Comparison of ENCODE assay signal across 27 mouse cellular contexts in the genomic region with DNA sequence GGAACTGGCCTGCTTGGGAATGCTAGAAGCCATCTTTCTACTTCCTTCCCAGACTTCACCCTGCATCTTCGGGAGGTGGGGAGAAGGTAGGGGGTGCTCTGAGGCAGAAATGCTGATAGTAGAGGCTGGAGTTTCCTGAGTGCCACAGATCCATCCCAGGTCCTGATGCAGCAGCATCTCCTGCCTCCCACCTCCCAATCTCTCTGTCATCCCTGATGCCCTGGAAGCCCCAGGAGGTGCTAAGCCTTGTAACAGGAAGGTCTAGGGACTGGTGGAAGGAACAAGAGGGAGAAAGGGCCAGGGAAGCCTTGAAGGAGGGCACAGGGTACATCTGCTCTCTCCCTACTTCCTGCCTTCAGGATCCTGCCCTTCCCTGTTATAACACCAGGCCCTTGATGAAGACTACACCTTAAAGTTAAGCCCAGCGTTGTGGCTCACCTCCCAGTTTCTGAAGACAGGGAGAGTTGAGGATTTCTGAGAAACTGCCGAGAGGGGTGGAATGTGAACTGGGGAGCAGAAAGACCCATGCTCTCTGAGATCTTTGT. TPM values are rescaled to one million over a fixed set of nuclear protein-coding genes. Genes with fewer than 3 reads are reported as not detected.
A peak's percentile ranks its signal among the peaks of the same experiment; 100 is the strongest.
DNase-seq lines count a peak whose midpoint lies in the region; ATAC-seq lines count a peak whose summit lies in the region.
"Had no signal": no experiment of that assay in that cellular context is flagged by ENCODE, and none has a peak within 500 bp of the region (broad histone marks: within the 10 kb centered on the region; RNA-seq: fewer than 3 reads in every experiment).

No protein-coding gene starts in this region.

- no peak overlapping the region for H3K4me3 ChIP-seq in midbrain, embryonic 11.5 days (ENCODE audit: low read depth, low read length)
- no peak overlapping the region for H3K4me3 ChIP-seq in midbrain, embryonic 15.5 days
- peak overlapping the region; percentile 46 for H3K4me3 ChIP-seq in hindbrain, embryonic 14.5 days (replicated peaks; ENCODE audit: low read length)
- peak overlapping the region; percentile 42; the same call in 1 of the 2 replicates for H3K4me3 ChIP-seq in limb, embryonic 12.5 days (replicated peaks)
- peak overlapping the region; percentile 57 for H3K4me3 ChIP-seq in neural tube, embryonic 15.5 days (replicated peaks)
- H3K4me3 ChIP-seq: heart, embryonic 15.5 days; layer of hippocampus, adult 2 months; limb, embryonic 15.5 days; megakaryocyte, embryonic 14.5 days had no signal

- H3K9me3 ChIP-seq in midbrain, embryonic 11.5 days (ENCODE audit: control insufficient read depth, low read length) = no peaks in the 10 kb centered on the region
- no peaks in the 10 kb centered on the region for H3K9me3 ChIP-seq in midbrain, embryonic 15.5 days
- H3K9me3 ChIP-seq in hindbrain, embryonic 14.5 days (ENCODE audit: control insufficient read depth, low read length) = no peaks in the 10 kb centered on the region
- H3K9me3 ChIP-seq in limb, embryonic 12.5 days = no peaks in the 10 kb centered on the region
- H3K9me3 ChIP-seq in neural tube, embryonic 15.5 days (replicated peaks) = no peaks in the 10 kb centered on the region
- H3K9me3 ChIP-seq: heart, embryonic 15.5 days; limb, embryonic 15.5 days; megakaryocyte, embryonic 14.5 days had no signal

- peaks cover 8% of the 10 kb centered on the region for H3K4me1 ChIP-seq in midbrain, embryonic 11.5 days (ENCODE audit: control insufficient read depth, insufficient read depth, low read length)
- H3K4me1 ChIP-seq in midbrain, embryonic 15.5 days = peaks cover 23% of the 10 kb centered on the region
- 0 out of 2 replicates have a peak, but pooled peaks cover 6% of the 10 kb centered on the region for H3K4me1 ChIP-seq in hindbrain, embryonic 14.5 days (replicated peaks; ENCODE audit: control insufficient read depth, insufficient read depth, low read length)
- peaks cover 34% of the 10 kb centered on the region for H3K4me1 ChIP-seq in limb, embryonic 12.5 days (replicated peaks)
- peaks cover 60% of the 10 kb centered on the region for H3K4me1 ChIP-seq in neural tube, embryonic 15.5 days

- H3K36me3 ChIP-seq in midbrain, embryonic 11.5 days (ENCODE audit: control insufficient read depth, insufficient read depth, low read length) = no peaks in the 10 kb centered on the region
- no peaks in the 10 kb centered on the region for H3K36me3 ChIP-seq in midbrain, embryonic 15.5 days (replicated peaks)
- no peaks in the 10 kb centered on the region for H3K36me3 ChIP-seq in hindbrain, embryonic 14.5 days (replicated peaks; ENCODE audit: control insufficient read depth, insufficient read depth)
- no peaks in the 10 kb centered on the region for H3K36me3 ChIP-seq in limb, embryonic 12.5 days
- no peaks in the 10 kb centered on the region for H3K36me3 ChIP-seq in neural tube, embryonic 15.5 days
- H3K36me3 ChIP-seq: heart, embryonic 15.5 days; limb, embryonic 15.5 days had no signal

- no peak for ATAC-seq in midbrain, embryonic 11.5 days (ENCODE audit: low FRiP score)
- ATAC-seq in midbrain, embryonic 15.5 days (replicated peaks) = no peak
- ATAC-seq in hindbrain, embryonic 14.5 days (ENCODE audit: low FRiP score) = no peak
- ATAC-seq in limb, embryonic 12.5 days (ENCODE audit: insufficient number of reproducible peaks, insufficient read depth, low FRiP score, low TSS enrichment, low read depth) = no peak
- no peak for ATAC-seq in neural tube, embryonic 15.5 days (ENCODE audit: low FRiP score)
- ATAC-seq: activated CD4-positive, CD25-positive, alpha-beta regulatory T cell, adult 4 months; forebrain, embryonic 16.5 days; intestine, embryonic 16.5 days; midbrain, embryonic 16.5 days had no signal

- H3K9ac ChIP-seq in midbrain, embryonic 11.5 days (ENCODE audit: low read length) = no peak overlapping the region
- H3K9ac ChIP-seq in midbrain, embryonic 15.5 days = no peak overlapping the region
- peak overlapping the region; percentile 78 for H3K9ac ChIP-seq in hindbrain, embryonic 14.5 days
- H3K9ac ChIP-seq in limb, embryonic 12.5 days (replicated peaks) = no peak overlapping the region
- peak overlapping the region; percentile 72 for H3K9ac ChIP-seq in neural tube, embryonic 15.5 days (replicated peaks)
- H3K9ac ChIP-seq: heart, embryonic 15.5 days; limb, embryonic 15.5 days; liver, embryonic 14.5 days; lung, embryonic 14.5 days had no signal

- no peak overlapping the region for H3K4me2 ChIP-seq in midbrain, embryonic 11.5 days
- no peak overlapping the region for H3K4me2 ChIP-seq in midbrain, embryonic 15.5 days
- peak overlapping the region; percentile 54 for H3K4me2 ChIP-seq in hindbrain, embryonic 14.5 days (replicated peaks)
- no peak overlapping the region; the same call in 1 of the 2 replicates for H3K4me2 ChIP-seq in limb, embryonic 12.5 days
- peak overlapping the region; percentile 66 for H3K4me2 ChIP-seq in neural tube, embryonic 15.5 days
- H3K4me2 ChIP-seq: heart, embryonic 15.5 days; lung, embryonic 14.5 days had no signal

- peak; percentile 91 for DNase-seq in midbrain, embryonic 11.5 days (ENCODE audit: low spot score, missing footprints)
- no peak for DNase-seq in hindbrain, embryonic 14.5 days (ENCODE audit: low spot score)
- no peak for DNase-seq in heart, postnatal 10 days
- no peak for DNase-seq in cerebellum, adult 9-10 months
- DNase-seq: adrenal gland, adult 8-10 months; cerebellum, adult 11-12 months; cerebellum, postnatal 14 days; embryo, embryonic 11 days; heart, postnatal 4 days; kidney, postnatal 25 days; lung, embryonic 14.5 days; right cerebral cortex, adult 18-20 months; right cerebral cortex, postnatal 4 days had no signal

- intact Hi-C loops in heart, postnatal 10 days (cut with DNase I) = loop anchor here (5.0 kb wide), 1 partner anchor 65 kb away; no protein-coding TSS in a partner anchor

- peaks cover 98% of the 10 kb centered on the region for H3K27me3 ChIP-seq in midbrain, embryonic 11.5 days (ENCODE audit: control insufficient read depth, insufficient read depth, low read length)
- H3K27me3 ChIP-seq in midbrain, embryonic 15.5 days (replicated peaks) = peaks cover 87% of the 10 kb centered on the region
- peaks cover 88% of the 10 kb centered on the region for H3K27me3 ChIP-seq in hindbrain, embryonic 14.5 days (ENCODE audit: control insufficient read depth, insufficient read depth, low read length)
- H3K27me3 ChIP-seq in limb, embryonic 12.5 days = peaks cover 99% of the 10 kb centered on the region
- peaks cover 61% of the 10 kb centered on the region for H3K27me3 ChIP-seq in neural tube, embryonic 15.5 days (replicated peaks)

- 0% methylated on average over 3 of the region's 3 CpGs for WGBS in midbrain, embryonic 11.5 days
- WGBS in midbrain, embryonic 15.5 days = 5% methylated on average over 3 of the region's 3 CpGs
- WGBS in hindbrain, embryonic 14.5 days = 3% methylated on average over 3 of the region's 3 CpGs
- WGBS in limb, embryonic 12.5 days = 11% methylated on average over 3 of the region's 3 CpGs
- 5% methylated on average over 3 of the region's 3 CpGs for WGBS in neural tube, embryonic 15.5 days

- H3K27ac ChIP-seq in midbrain, embryonic 11.5 days (ENCODE audit: low read depth, low read length) = no peak overlapping the region
- no peak overlapping the region for H3K27ac ChIP-seq in midbrain, embryonic 15.5 days
- H3K27ac ChIP-seq in hindbrain, embryonic 14.5 days = peak overlapping the region; percentile 96
- no peak overlapping the region for H3K27ac ChIP-seq in limb, embryonic 12.5 days
- peak overlapping the region; percentile 96 for H3K27ac ChIP-seq in neural tube, embryonic 15.5 days (replicated peaks)
- H3K27ac ChIP-seq: heart, embryonic 15.5 days; layer of hippocampus, adult 2 months; limb, embryonic 15.5 days; liver, embryonic 14.5 days had no signal

RNA-seq across cellular contexts. Expression of a gene that starts 2.1 kb away (rescaled TPM):
- polyA plus RNA-seq in midbrain, embryonic 11.5 days (2014; fragmentation: Nextera tagmentation; extraction: Ambion mirVana) = not detected in 2 replicates
- 0.06 and 0.09 TPM in 2 replicates for polyA plus RNA-seq in midbrain, embryonic 15.5 days (2015; fragmentation: Nextera tagmentation; extraction: Ambion mirVana)
- 18.5 and 20.4 TPM in 2 replicates for polyA plus RNA-seq in hindbrain, embryonic 14.5 days (2014; fragmentation: Nextera tagmentation; extraction: Ambion mirVana)
- 2.8 and 3.1 TPM in 2 replicates for polyA plus RNA-seq in limb, embryonic 12.5 days (2016; fragmentation: Nextera tagmentation; extraction: Ambion mirVana)
- polyA plus RNA-seq in neural tube, embryonic 15.5 days (2015; fragmentation: Nextera tagmentation; extraction: Ambion mirVana) = 10.9 and 16.9 TPM in 2 replicates
- total RNA-seq in heart, postnatal 10 days (2021) = not detected
- total RNA-seq: adrenal gland, adult 8-10 months; heart, postnatal 4 days; layer of hippocampus, adult 2 months; layer of hippocampus, postnatal 25 days had no signal
- polyA plus RNA-seq: activated CD4-positive, CD25-positive, alpha-beta regulatory T cell, adult 4 months; forebrain, embryonic 16.5 days; heart, embryonic 15.5 days; intestine, embryonic 16.5 days; liver, embryonic 14.5 days; lung, embryonic 14.5 days; stomach, embryonic 14.5 days had no signal

Comparison
In these comparisons a context has a peak if more than half of its experiments do, and no peak if none do; other contexts are left out.
1. H3K27ac ChIP-seq: peak in hindbrain, embryonic 14.5 days (single experiment) and neural tube, embryonic 15.5 days (single experiment); none in midbrain, embryonic 11.5 days (single experiment), midbrain, embryonic 15.5 days (single experiment) and limb, embryonic 12.5 days (single experiment).
2. H3K4me2 ChIP-seq: peak in hindbrain, embryonic 14.5 days (single experiment) and neural tube, embryonic 15.5 days (single experiment); none in midbrain, embryonic 11.5 days (single experiment), midbrain, embryonic 15.5 days (single experiment) and limb, embryonic 12.5 days (single experiment).
3. H3K4me3 ChIP-seq: peak in hindbrain, embryonic 14.5 days (single experiment), limb, embryonic 12.5 days (single experiment) and neural tube, embryonic 15.5 days (single experiment); none in midbrain, embryonic 11.5 days (single experiment) and midbrain, embryonic 15.5 days (single experiment).
4. H3K9ac ChIP-seq: peak in hindbrain, embryonic 14.5 days (single experiment) and neural tube, embryonic 15.5 days (single experiment); none in midbrain, embryonic 11.5 days (single experiment), midbrain, embryonic 15.5 days (single experiment) and limb, embryonic 12.5 days (single experiment).